In genomic region chr4:44022323-44022722, GRCm38 (mm10) we compare ENCODE assay signal across 21 mouse cellular contexts. TPM values are rescaled to one million over a fixed set of nuclear protein-coding genes. Genes with fewer than 3 reads are reported as not detected.
A peak's percentile ranks its signal among the peaks of the same experiment; 100 is the strongest.
DNase-seq lines count a peak whose midpoint lies in the region; ATAC-seq and TF ChIP-seq lines count a peak whose summit lies in the region.
"Had no signal": no experiment of that assay in that cellular context is flagged by ENCODE, and none has a peak within 500 bp of the region (broad histone marks: within the 10 kb centered on the region; RNA-seq: fewer than 3 reads in every experiment).

No protein-coding gene starts in this region.

- peak; percentile 95 for ATAC-seq in activated CD4-positive, CD25-positive, alpha-beta regulatory T cell, adult 4 months
- ATAC-seq: intestine, embryonic 15.5 days had no signal

- no peaks in the 10 kb centered on the region for H3K4me1 ChIP-seq in lung, adult 2 months (ENCODE audit: control insufficient read depth, insufficient read depth, low read length)
- H3K4me1 ChIP-seq: intestine, embryonic 15.5 days; lung, embryonic 15.5 days had no signal

- 62% methylated on average over 4 of the region's 4 CpGs for WGBS in lung, adult 2 months

- peak; percentile 1 for DNase-seq in lung, adult 2 months
- DNase-seq in lung, postnatal 25 days (ENCODE audit: low spot score), result no peak
- DNase-seq in natural killer cell, adult 2 months (ENCODE audit: low spot score in 2 of 2), result peak; percentile 58 to 65
- DNase-seq in thymus, postnatal 4 days, result peak; percentile 32
- no peak for DNase-seq in left cerebral cortex, adult 11 months (ENCODE audit: low spot score)
- DNase-seq in embryo, embryonic 11 days, result no peak
- DNase-seq: adrenal gland, postnatal 25 days; cerebellum, adult 8-10 months; layer of hippocampus, postnatal 36 days; left cerebral cortex, postnatal 4 days; retina, postnatal 1 day; right cerebral cortex, postnatal 4 days had no signal

- no peak for TF ChIP-seq CTCF in lung, adult 2 months (IDR thresholded peaks at IDR 0.05; ENCODE audit: insufficient read depth, low read length)

- no peak overlapping the region for H3K4me3 ChIP-seq in lung, adult 2 months (replicated peaks; ENCODE audit: extremely low read depth, low read depth, low read length)
- H3K4me3 ChIP-seq: heart, embryonic 13.5 days; intestine, embryonic 15.5 days; lung, embryonic 15.5 days had no signal

- TF ChIP-seq POLR2A in lung, adult 2 months (IDR thresholded peaks at IDR 0.05; ENCODE audit: borderline replicate concordance, extremely low read depth, low read depth, low read length), result no peak

RNA-seq across cellular contexts. Expression of gene Clta, which starts 18.1 kb away (rescaled TPM):
- polyA plus RNA-seq in lung, adult 2 months (2012; rRNA removed), result 165 and 187 TPM in 2 replicates
- 100 to 1,000 TPM; 109 to 116 TPM for polyA plus RNA-seq in activated CD4-positive, CD25-positive, alpha-beta regulatory T cell, adult 4 months (2017; shearing (Covaris generic))

RNA-seq across cellular contexts. Expression of gene Ccin, which starts 39.0 kb away (rescaled TPM):
- polyA plus RNA-seq in lung, adult 2 months (2012; rRNA removed), result 0.07 and 0.14 TPM in 2 replicates
- under 1 TPM in 1 of 2 experiments, not detected in 1; 0.24 TPM for polyA plus RNA-seq in activated CD4-positive, CD25-positive, alpha-beta regulatory T cell, adult 4 months (2017; shearing (Covaris generic))
- polyA plus RNA-seq: cortical plate, adult 2 months; embryonic facial prominence, embryonic 14.5 days; heart, embryonic 13.5 days; intestine, embryonic 15.5 days; kidney, postnatal 0 days; liver, adult 2 months; lung, embryonic 15.5 days; neural tube, embryonic 14.5 days had no signal

Comparison
In these comparisons a context has a peak if more than half of its experiments do, and no peak if none do; other contexts are left out.
1. DNase-seq: peak in lung, adult 2 months (single experiment), natural killer cell, adult 2 months (2 of 2) and thymus, postnatal 4 days (single experiment); none in lung, postnatal 25 days (single experiment), left cerebral cortex, adult 11 months (single experiment) and embryo, embryonic 11 days (single experiment).